Mouse (Mus musculus): ENCODE data around the gene Pip4k2a. TPM values are rescaled to one million over a fixed set of nuclear protein-coding genes. Genes with fewer than 3 reads are reported as not detected.

The Pip4k2a gene
- polyA plus RNA-seq, 1 experiment from 2014 or later: 8.3 TPM

GRCm38 (mm10) chr2:18916615-18917379, 81.1 kb downstream of the Pip4k2a start:
- Histone ChIP-seq H3K4me3 (replicated peaks) (no peak overlapping the region), H3K4me2 (replicated peaks) (no peak overlapping the region), H3K4me1 (replicated peaks) (peaks cover 11% of the 10 kb centered on the region), H3K9ac (replicated peaks) (no peak overlapping the region), H3K9me3 (no peaks in the 10 kb centered on the region), H3K27me3 (no peaks in the 10 kb centered on the region), H3K36me3 (no peaks in the 10 kb centered on the region), H3K27ac (no peak overlapping the region)
- peak; percentile 50; the same call in 1 of the 2 replicates for ATAC-seq
- WGBS: 61% methylated on average over 14 of the region's 14 CpGs

GRCm38 (mm10) chr2:18916042-18916407, 81.9 kb downstream of the Pip4k2a start:
- Histone ChIP-seq H3K4me2 (replicated peaks) (no peak overlapping the region), H3K27me3 (no peaks in the 10 kb centered on the region), H3K27ac (no peak overlapping the region), H3K4me1 (replicated peaks) (peaks cover 11% of the 10 kb centered on the region), H3K9me3 (no peaks in the 10 kb centered on the region), H3K9ac (replicated peaks) (no peak overlapping the region), H3K4me3 (replicated peaks) (no peak overlapping the region), H3K36me3 (no peaks in the 10 kb centered on the region)
- 75% methylated on average over 2 of the region's 2 CpGs for WGBS
- no peak; the same call in 1 of the 2 replicates for ATAC-seq

- H3K27ac ChIP-seq: no peak overlapping the region
- no peak overlapping the region for H3K9ac ChIP-seq (replicated peaks)
- no peaks in the 10 kb centered on the region for H3K9me3 ChIP-seq
- H3K4me3 ChIP-seq (replicated peaks): no peak overlapping the region
- no peak overlapping the region for H3K4me2 ChIP-seq (replicated peaks)
- H3K27me3 ChIP-seq: no peaks in the 10 kb centered on the region
- H3K4me1 ChIP-seq (replicated peaks): peaks cover 11% of the 10 kb centered on the region
- no peak for ATAC-seq
- 88% methylated on average over 9 of the region's 9 CpGs for WGBS
- no peaks in the 10 kb centered on the region for H3K36me3 ChIP-seq
Observed at GRCm38 (mm10) chr2:18915372-18916041, 82.4 kb downstream of the Pip4k2a start.

GRCm38 (mm10) chr2:18914750-18915149, 83.2 kb downstream of the Pip4k2a start:
- no peaks in the 10 kb centered on the region for H3K9me3 ChIP-seq
- H3K36me3 ChIP-seq: no peaks in the 10 kb centered on the region
- H3K9ac ChIP-seq (replicated peaks): no peak overlapping the region
- no peak overlapping the region for H3K27ac ChIP-seq
- no peak for ATAC-seq
- H3K4me2 ChIP-seq (replicated peaks): no peak overlapping the region
- no peaks in the 10 kb centered on the region for H3K27me3 ChIP-seq
- H3K4me3 ChIP-seq (replicated peaks): no peak overlapping the region
- peaks cover 11% of the 10 kb centered on the region for H3K4me1 ChIP-seq (replicated peaks)
- 90% methylated on average over 2 of the region's 2 CpGs for WGBS

- Histone ChIP-seq H3K4me1 (replicated peaks) (peaks cover 11% of the 10 kb centered on the region), H3K4me2 (replicated peaks) (no peak overlapping the region), H3K27ac (no peak overlapping the region), H3K9ac (replicated peaks) (no peak overlapping the region), H3K27me3 (no peaks in the 10 kb centered on the region), H3K36me3 (no peaks in the 10 kb centered on the region), H3K4me3 (replicated peaks) (no peak overlapping the region), H3K9me3 (no peaks in the 10 kb centered on the region)
- WGBS: 84% methylated on average over 3 of the region's 3 CpGs
- ATAC-seq: no peak
Observed at GRCm38 (mm10) chr2:18913642-18914041, 84.3 kb downstream of the Pip4k2a start.

- H3K36me3 ChIP-seq: no peaks in the 10 kb centered on the region
- no peak overlapping the region for H3K27ac ChIP-seq
- H3K9ac ChIP-seq (replicated peaks): no peak overlapping the region
- H3K4me2 ChIP-seq (replicated peaks): no peak overlapping the region
- peaks cover 15% of the 10 kb centered on the region for H3K4me1 ChIP-seq (replicated peaks)
- no peaks in the 10 kb centered on the region for H3K9me3 ChIP-seq
- no peaks in the 10 kb centered on the region for H3K27me3 ChIP-seq
- no peak for ATAC-seq
- 95% methylated on average over 6 of the region's 6 CpGs for WGBS
- no peak overlapping the region for H3K4me3 ChIP-seq (replicated peaks)
Observed at GRCm38 (mm10) chr2:18911251-18911934, 86.5 kb downstream of the Pip4k2a start.

- H3K27me3 ChIP-seq: no peaks in the 10 kb centered on the region
- no peaks in the 10 kb centered on the region for H3K36me3 ChIP-seq
- no peaks in the 10 kb centered on the region for H3K9me3 ChIP-seq
- 79% methylated on average over 6 of the region's 6 CpGs for WGBS
- no peak overlapping the region for H3K27ac ChIP-seq
- no peak overlapping the region for H3K4me2 ChIP-seq (replicated peaks)
- no peak overlapping the region for H3K9ac ChIP-seq (replicated peaks)
- H3K4me1 ChIP-seq (replicated peaks): peaks cover 12% of the 10 kb centered on the region; the same call in 1 of the 2 replicates
- ATAC-seq: no peak
- no peak overlapping the region for H3K4me3 ChIP-seq (replicated peaks)
Observed at GRCm38 (mm10) chr2:18910209-18910608, 87.7 kb downstream of the Pip4k2a start.

- ATAC-seq: no peak
- no peaks in the 10 kb centered on the region for H3K36me3 ChIP-seq
- H3K4me3 ChIP-seq (replicated peaks): no peak overlapping the region
- no peak overlapping the region for H3K9ac ChIP-seq (replicated peaks)
- no peaks in the 10 kb centered on the region for H3K27me3 ChIP-seq
- H3K4me1 ChIP-seq (replicated peaks): peaks cover 12% of the 10 kb centered on the region; the same call in 1 of the 2 replicates
- 94% methylated on average over 6 of the region's 6 CpGs for WGBS
- no peak overlapping the region for H3K4me2 ChIP-seq (replicated peaks)
- no peaks in the 10 kb centered on the region for H3K9me3 ChIP-seq
- H3K27ac ChIP-seq: no peak overlapping the region
Observed at GRCm38 (mm10) chr2:18909713-18910112, 88.2 kb downstream of the Pip4k2a start.

- H3K36me3 ChIP-seq: no peaks in the 10 kb centered on the region
- H3K9ac ChIP-seq (replicated peaks): no peak overlapping the region
- 74% methylated on average over 8 of the region's 8 CpGs for WGBS
- H3K27ac ChIP-seq: no peak overlapping the region
- H3K27me3 ChIP-seq: no peaks in the 10 kb centered on the region
- no peak overlapping the region for H3K4me2 ChIP-seq (replicated peaks)
- no peak overlapping the region for H3K4me3 ChIP-seq (replicated peaks)
- 0 out of 2 replicates have a peak, but pooled peaks have one; percentile 18 for ATAC-seq
- H3K9me3 ChIP-seq: no peaks in the 10 kb centered on the region
- H3K4me1 ChIP-seq (replicated peaks): peaks cover 12% of the 10 kb centered on the region; the same call in 1 of the 2 replicates
Observed at GRCm38 (mm10) chr2:18907269-18907668, 90.7 kb downstream of the Pip4k2a start.

- Histone ChIP-seq H3K36me3 (no peaks in the 10 kb centered on the region), H3K9me3 (no peaks in the 10 kb centered on the region), H3K4me2 (replicated peaks) (no peak overlapping the region), H3K9ac (replicated peaks) (no peak overlapping the region), H3K4me1 (replicated peaks) (peaks cover 12% of the 10 kb centered on the region; the same call in 1 of the 2 replicates), H3K4me3 (replicated peaks) (no peak overlapping the region), H3K27ac (no peak overlapping the region), H3K27me3 (no peaks in the 10 kb centered on the region)
- peak; percentile 74 for ATAC-seq
- 21% methylated on average over 2 of the region's 2 CpGs for WGBS
Observed at GRCm38 (mm10) chr2:18906421-18907084, 91.4 kb downstream of the Pip4k2a start.

- H3K4me1 ChIP-seq (replicated peaks): peaks cover 12% of the 10 kb centered on the region; the same call in 1 of the 2 replicates
- H3K9me3 ChIP-seq: no peaks in the 10 kb centered on the region
- no peak overlapping the region for H3K4me2 ChIP-seq (replicated peaks)
- no peak for ATAC-seq
- no peak overlapping the region for H3K4me3 ChIP-seq (replicated peaks)
- no peak overlapping the region for H3K27ac ChIP-seq
- no peaks in the 10 kb centered on the region for H3K27me3 ChIP-seq
- H3K9ac ChIP-seq (replicated peaks): no peak overlapping the region
- WGBS: 90% methylated on average over 9 of the region's 9 CpGs
- H3K36me3 ChIP-seq: peaks cover 9% of the 10 kb centered on the region; the same call in 1 of the 2 replicates
Observed at GRCm38 (mm10) chr2:18903301-18904068, 94.4 kb downstream of the Pip4k2a start.

Data from midbrain, embryonic 13.5 days (tissue).